Mouse (Mus musculus): ENCODE data around the gene Capn3. TPM values are rescaled to one million over a fixed set of nuclear protein-coding genes. Genes with fewer than 3 reads are reported as not detected.

Capn3 gene
- polyA plus RNA-seq, 1 experiment from 2014 or later = 0.42 TPM

Other genes starting within 250 kb of the Capn3 start
- 0.27 and 0.43 TPM in 2 replicates for gene Pla2g4e, start 210.7 kb upstream of the Capn3 start, polyA plus RNA-seq (2014; fragmentation: Nextera tagmentation; extraction: Ambion mirVana)
- gene Pla2g4d, start 166.8 kb upstream of the Capn3 start, polyA plus RNA-seq (2014; fragmentation: Nextera tagmentation; extraction: Ambion mirVana) = 0.07 TPM in 1 of 2 replicates, not detected in the other
- gene Pla2g4f, start 141.9 kb upstream of the Capn3 start, polyA plus RNA-seq (2014; fragmentation: Nextera tagmentation; extraction: Ambion mirVana) = 0.29 TPM in 1 of 2 replicates, not detected in the other
- 22.5 and 23.2 TPM in 2 replicates for gene Vps39, start 102.9 kb upstream of the Capn3 start, polyA plus RNA-seq (2014; fragmentation: Nextera tagmentation; extraction: Ambion mirVana)
- 7.6 and 10.5 TPM in 2 replicates for gene Ganc, start 52.1 kb upstream of the Capn3 start, polyA plus RNA-seq (2014; fragmentation: Nextera tagmentation; extraction: Ambion mirVana)
- gene Tmem87a, start 51.9 kb upstream of the Capn3 start, polyA plus RNA-seq (2014; fragmentation: Nextera tagmentation; extraction: Ambion mirVana) = 23.2 and 28.7 TPM in 2 replicates
- gene Zfp106, start 107.8 kb downstream of the Capn3 start, polyA plus RNA-seq (2014; fragmentation: Nextera tagmentation; extraction: Ambion mirVana) = 66.6 and 70.8 TPM in 2 replicates
- 52.9 and 61.9 TPM in 2 replicates for gene Snap23, start 111.7 kb downstream of the Capn3 start, polyA plus RNA-seq (2014; fragmentation: Nextera tagmentation; extraction: Ambion mirVana)
- gene Haus2, start 153.4 kb downstream of the Capn3 start, polyA plus RNA-seq (2014; fragmentation: Nextera tagmentation; extraction: Ambion mirVana) = 24.6 and 26.9 TPM in 2 replicates
- 16.8 and 20.1 TPM in 2 replicates for gene Lrrc57, start 153.5 kb downstream of the Capn3 start, polyA plus RNA-seq (2014; fragmentation: Nextera tagmentation; extraction: Ambion mirVana)
- 10.0 and 10.5 TPM in 2 replicates for gene Stard9, start 173.1 kb downstream of the Capn3 start, polyA plus RNA-seq (2014; fragmentation: Nextera tagmentation; extraction: Ambion mirVana)